Mouse (Mus musculus) large intestine, adult 2 months (tissue): ENCODE measurements around the gene Abcd1. TPM values are rescaled to one million over a fixed set of nuclear protein-coding genes. Genes with fewer than 3 reads are reported as not detected.
"Not testable (repeated sequence)": the region's sequence is repeated elsewhere in the genome, so short reads cannot be mapped to it uniquely, and the experiment has no call there.

Experiments
- DNase-seq: peaks from one replicate; pipeline ENCODE4 v3.0.0-alpha.2; 2012; ENCODE audit warnings: low read depth, low spot score
- WGBS: fragments of 180-500 bp; shearing (Covaris S2); methylation state at CpG from one replicate; pipeline ENCODE4 v1.1.7; 2018; 5-methylcytosine and 5-hydroxymethylcytosine counted together
- polyA plus RNA-seq: library from polyadenylated mRNA; depleted of rRNA; stranded (reverse); fragments of >200 nt; gene quantifications from 2 replicates; pipeline ENCODE4 v1.2.3, GENCODE M21; 2012

Gene Abcd1
- polyA plus RNA-seq, 1 experiment: 39.7 TPM

- 62% methylated on average over 1 of the region's 1 CpGs for WGBS
- DNase-seq: no peak
Measured at GRCm38 (mm10) chrX:73738155-73738554, 21.8 kb downstream of the Abcd1 start.

GRCm38 (mm10) chrX:73739151-73739550 lies 22.8 kb downstream of the Abcd1 start:
- DNase-seq: no peak
- WGBS: 54% methylated on average over 5 of the region's 5 CpGs

DNA sequence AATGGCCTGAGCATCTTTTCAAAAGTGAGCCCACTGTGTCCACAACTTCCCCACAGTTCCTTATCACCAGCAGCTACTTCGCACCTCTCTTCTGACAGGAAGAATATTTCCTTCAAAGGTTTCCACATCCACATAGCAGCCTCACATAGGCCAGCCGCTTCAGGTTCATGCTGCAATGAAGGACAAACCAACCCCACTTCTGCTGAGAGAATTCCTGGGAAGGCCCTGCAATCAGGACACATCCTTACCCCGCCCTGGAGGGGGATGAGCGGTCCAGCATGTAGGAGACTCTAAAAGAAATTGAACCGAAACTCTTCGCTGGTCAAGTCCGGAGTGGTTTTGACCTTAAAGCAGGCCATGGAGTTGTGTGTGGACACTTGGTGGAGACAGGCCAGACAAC lies 23.4 kb downstream of the Abcd1 start:
- not testable (repeated sequence) for DNase-seq
- 93% methylated on average over 7 of the region's 7 CpGs for WGBS

GRCm38 (mm10) chrX:73744774-73745481 lies 28.5 kb downstream of the Abcd1 start:
- DNase-seq: no peak
- WGBS: 33% methylated on average over 1 of the region's 1 CpGs

GRCm38 (mm10) chrX:73748977-73749376 lies 32.6 kb downstream of the Abcd1 start:
- no peak for DNase-seq
- WGBS: 94% methylated on average over 1 of the region's 1 CpGs

DNA sequence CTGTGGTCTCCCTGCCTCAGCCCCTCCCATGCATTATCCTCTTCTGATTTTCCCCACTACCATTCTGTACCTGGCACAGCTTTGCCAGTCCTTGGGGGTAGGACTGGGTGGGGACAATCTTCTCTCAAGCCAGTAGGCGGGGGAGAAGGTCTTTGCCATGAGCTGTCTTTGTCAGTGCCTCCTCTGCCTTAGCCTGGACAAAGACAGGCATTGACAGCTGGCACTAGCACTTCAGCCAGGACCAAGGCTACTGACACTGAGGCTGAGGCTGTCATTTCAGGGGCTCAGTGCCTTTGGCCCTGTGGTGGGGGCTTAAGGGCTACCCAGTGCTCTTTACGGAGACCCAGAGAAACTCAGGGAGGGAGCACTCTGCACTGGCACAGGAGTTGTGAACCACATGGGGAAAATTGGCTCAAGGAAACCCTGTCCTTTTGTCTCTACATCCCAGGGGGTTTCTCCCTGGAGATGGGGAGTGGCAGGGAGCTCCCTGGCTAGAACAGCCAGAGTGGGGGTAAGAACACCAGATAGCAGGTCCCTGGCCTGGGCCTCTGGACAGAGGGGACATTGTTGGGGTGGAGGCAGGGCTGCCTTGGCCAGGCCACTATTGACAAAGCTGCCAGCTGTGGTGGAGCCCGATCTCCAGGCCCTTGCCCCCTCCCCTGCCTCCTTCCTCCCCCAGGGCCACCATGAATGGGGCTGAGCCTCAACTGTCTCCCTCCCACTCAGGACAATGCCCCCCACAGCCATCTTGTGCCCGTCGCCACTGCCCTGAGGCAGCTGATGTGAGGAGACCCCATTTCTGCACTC lies 40.1 kb downstream of the Abcd1 start, which contains the start of gene Plxnb3:
Gene Plxnb3 (plus strand): TSS at position 757 of the 807 bp plus-strand sequence.
- no peak for DNase-seq
- 79% methylated on average over 5 of the region's 5 CpGs for WGBS

- no peak for DNase-seq
- 85% methylated on average over 13 of the region's 13 CpGs for WGBS
Measured at GRCm38 (mm10) chrX:73758611-73759290, 42.4 kb downstream of the Abcd1 start.

DNA sequence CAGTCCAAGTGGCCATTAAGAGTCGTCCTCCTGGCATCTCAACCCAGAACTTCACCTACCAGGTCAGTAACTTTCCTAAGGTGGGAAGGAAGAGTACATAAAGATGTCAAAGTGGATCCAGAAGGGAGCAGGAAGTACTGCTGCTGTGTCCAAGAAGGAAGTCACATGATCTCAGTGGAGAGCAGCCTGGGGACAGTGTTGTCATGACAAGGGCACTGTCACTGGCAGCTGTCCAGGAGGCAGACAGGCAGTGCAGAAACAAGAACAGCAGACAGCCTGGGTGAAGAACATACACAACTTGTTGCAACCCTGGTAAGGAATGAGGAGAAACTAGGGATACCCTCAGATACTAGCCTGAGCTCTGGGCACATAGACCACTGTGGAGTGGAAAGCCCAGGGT lies 48.9 kb downstream of the Abcd1 start:
- WGBS: 20% methylated on average over 1 of the region's 1 CpGs
- DNase-seq: no peak

DNA sequence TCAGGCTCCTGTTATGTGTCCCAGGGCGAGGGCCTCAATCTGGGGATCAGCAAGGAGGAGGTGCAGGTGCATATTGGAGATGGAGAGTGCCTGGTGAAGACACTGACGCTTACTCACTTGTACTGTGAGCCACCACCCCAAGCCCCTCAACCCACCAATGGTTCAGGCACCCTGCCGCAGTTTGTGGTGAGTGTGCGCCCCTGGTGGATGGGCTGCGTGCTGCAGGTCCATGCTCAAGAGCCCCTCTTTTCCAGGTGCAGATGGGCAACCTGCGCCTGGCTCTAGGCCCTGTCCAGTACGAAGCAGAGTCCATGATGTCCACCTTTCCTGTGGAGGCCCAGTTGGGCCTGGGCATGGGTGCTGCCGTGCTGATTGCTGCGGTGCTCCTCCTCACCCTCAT lies 50.9 kb downstream of the Abcd1 start:
- no peak for DNase-seq
- WGBS: 72% methylated on average over 9 of the region's 9 CpGs

- WGBS: 22% methylated on average over 9 of the region's 9 CpGs
- DNase-seq: no peak
Measured at GRCm38 (mm10) chrX:73774168-73774760, 57.9 kb downstream of the Abcd1 start, which contains the start of gene Srpk3. Gene Srpk3 (plus strand): TSS chrX:73774405.

- no peak for DNase-seq
- 70% methylated on average over 10 of the region's 10 CpGs for WGBS
Measured at GRCm38 (mm10) chrX:73774802-73775483, 58.5 kb downstream of the Abcd1 start.

DNA sequence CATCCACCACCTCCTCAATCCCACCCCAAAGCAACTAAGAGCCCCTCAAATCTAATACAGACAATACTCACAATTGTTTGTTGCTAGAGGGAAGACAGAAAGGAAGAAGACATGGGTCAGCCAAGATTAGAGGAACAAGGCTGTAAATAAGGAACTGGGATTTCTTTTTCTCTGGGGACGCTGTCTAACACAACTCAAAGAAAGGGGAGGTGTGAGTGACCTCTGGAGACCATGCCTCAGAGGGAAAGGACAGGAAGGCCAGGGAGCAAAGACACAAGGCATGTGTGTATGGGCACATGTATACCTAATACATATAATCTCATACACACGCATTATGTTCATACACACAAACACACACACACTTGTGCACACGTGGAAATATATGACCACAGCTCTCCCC lies 65.8 kb downstream of the Abcd1 start:
- DNase-seq: no peak
- WGBS: 76% methylated on average over 3 of the region's 3 CpGs

GRCm38 (mm10) chrX:73785666-73786065 lies 69.3 kb downstream of the Abcd1 start:
- DNase-seq: no peak

- DNase-seq: peak; percentile 88
- WGBS: 22% methylated on average over 52 of the region's 52 CpGs
Measured at GRCm38 (mm10) chrX:73786364-73787224, 70.2 kb downstream of the Abcd1 start, which contains the start of the genes Idh3g and Ssr4. Gene Idh3g (minus strand): TSS chrX:73786897. Gene Ssr4 (plus strand): TSS chrX:73787028.

GRCm38 (mm10) chrX:73787225-73787558 lies 70.8 kb downstream of the Abcd1 start:
- WGBS: 17% methylated on average over 22 of the region's 22 CpGs
- no peak for DNase-seq
